Mouse (Mus musculus) neural tube, embryonic 14.5 days (tissue): Measurements from ENCODE around the gene BC117090. TPM values are rescaled to one million over a fixed set of nuclear protein-coding genes. Genes with fewer than 3 reads are reported as not detected.
"Not testable (repeated sequence)": the region's sequence is repeated elsewhere in the genome, so short reads cannot be mapped to it uniquely, and the experiment has no call there.

ENCODE experiments used
- ATAC-seq: fragments of 200-750 bp; cut with Nextera tagmentation; 2 replicates; pipeline ENCODE4 v1.8.0; 2017; ENCODE audit warnings: low read depth, mild to moderate bottlenecking, moderate TSS enrichment, moderate library complexity
- H3K27ac ChIP-seq: fragments of 300-500 bp; sonication (generic); 2 replicates; pipeline ENCODE4 v1.5.1; 2014; ENCODE audit warnings: low read depth, mild to moderate bottlenecking, control low read depth, low read length, moderate library complexity, mixed read lengths
- H3K27me3 ChIP-seq: fragments of 300-500 bp; sonication (generic); 2 replicates; pipeline ENCODE4 v1.6.1; 2014; ENCODE audit warnings: low read length; ENCODE audit not compliant: control insufficient read depth, insufficient read depth
- H3K36me3 ChIP-seq: fragments of 300-500 bp; sonication (generic); 2 replicates; pipeline ENCODE4 v1.6.1; 2014; ENCODE audit warnings: low read length, mixed read lengths; ENCODE audit not compliant: control insufficient read depth, insufficient read depth
- H3K4me1 ChIP-seq: fragments of 300-500 bp; sonication (generic); 2 replicates; pipeline ENCODE4 v1.6.1; 2014; ENCODE audit warnings: low read length; ENCODE audit not compliant: control insufficient read depth, insufficient read depth
- H3K4me2 ChIP-seq: fragments of 300-500 bp; sonication (generic); 2 replicates; pipeline ENCODE4 v1.6.1; 2014; ENCODE audit warnings: mild to moderate bottlenecking, low read depth, low read length, control low read depth
- H3K4me3 ChIP-seq: fragments of 300-500 bp; sonication (generic); 2 replicates; pipeline ENCODE4 v1.5.1; 2014; ENCODE audit warnings: low read depth, low read length, control low read depth, mixed read lengths
- H3K9ac ChIP-seq: fragments of 300-500 bp; sonication (generic); replicated peaks from 2 replicates; pipeline ENCODE4 v1.6.1; 2014; ENCODE audit warnings: low read depth, mild to moderate bottlenecking, control low read depth, low read length, mixed read lengths
- H3K9me3 ChIP-seq: fragments of 300-500 bp; sonication (generic); 2 replicates; pipeline ENCODE4 v1.6.1; 2016; ENCODE audit warnings: low read length; ENCODE audit not compliant: control insufficient read depth
- WGBS: fragments of 180-500 bp; shearing (Covaris S2); extraction: QIAGEN DNeasy Blood & Tissue Kit; methylation state at CpG from one replicate; pipeline ENCODE4 v1.1.7; 2014; 5-methylcytosine and 5-hydroxymethylcytosine counted together
- polyA plus RNA-seq: library from polyadenylated mRNA; unstranded; fragments of >200 nt; fragmentation: Nextera tagmentation; extraction: Ambion mirVana; gene quantifications from 2 replicates; pipeline ENCODE4 v1.2.1, GENCODE M21; 2014

The BC117090 gene
- not detected in 2 replicates for polyA plus RNA-seq

DNA sequence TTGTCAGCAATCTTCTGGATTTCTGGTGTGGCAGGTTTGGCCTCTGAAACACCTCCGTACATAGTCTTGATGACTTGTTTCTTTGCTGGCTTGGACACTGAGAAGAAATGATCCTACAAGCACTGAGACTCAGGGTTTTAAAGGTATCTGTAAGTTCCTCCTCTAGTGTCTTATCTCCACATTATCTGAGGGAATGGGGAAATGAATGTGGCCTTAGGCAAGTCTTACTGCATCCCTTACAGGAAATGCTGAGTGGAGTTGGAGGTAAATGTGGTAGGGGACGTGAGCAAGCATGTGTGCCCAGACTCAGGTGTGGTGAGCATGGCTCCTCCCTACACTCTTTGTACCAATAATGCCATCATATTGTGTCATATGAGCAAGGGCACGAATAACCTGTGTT, at the start of gene BC117090:
TSS of gene BC117090 (minus strand) at position 101 of the 400 bp plus-strand sequence.
- Histone ChIP-seq H3K36me3 (no peaks in the 10 kb centered on the region), H3K4me2 (no peak within 1 kb of the TSS), H3K27ac (no peak within 1 kb of the TSS), H3K9me3 (no peaks in the 10 kb centered on the region), H3K4me1 (no peaks in the 10 kb centered on the region), H3K9ac (no peak within 1 kb of the TSS), H3K27me3 (no peaks in the 10 kb centered on the region), H3K4me3 (no peak within 1 kb of the TSS)
- 85% methylated on average over 3 of the region's 3 CpGs for WGBS
- no peak for ATAC-seq

DNA sequence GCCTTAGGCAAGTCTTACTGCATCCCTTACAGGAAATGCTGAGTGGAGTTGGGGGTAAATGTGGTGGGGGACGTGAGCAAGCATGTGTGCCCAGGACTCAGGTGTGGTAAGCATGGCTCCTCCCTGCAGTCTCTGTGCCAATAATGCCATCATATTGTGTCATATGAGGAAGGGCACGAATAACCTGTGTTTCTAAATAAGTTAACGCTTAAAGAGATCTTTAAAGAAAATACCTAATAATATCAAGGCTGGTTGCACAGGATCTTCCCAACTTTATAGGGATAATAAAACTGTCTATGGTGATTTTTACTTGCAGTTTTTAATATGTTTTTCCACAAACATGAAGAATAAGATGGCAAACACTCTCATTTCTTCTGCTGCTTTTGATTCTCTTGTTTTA, 33.5 kb upstream of the BC117090 start, which contains the start of gene BC100530:
TSS of gene BC100530 (minus strand) at position 101 of the 400 bp plus-strand sequence.
- H3K27me3 ChIP-seq, H3K9me3 ChIP-seq, H3K36me3 ChIP-seq, H3K4me3 ChIP-seq, H3K4me1 ChIP-seq, H3K27ac ChIP-seq, ATAC-seq, H3K9ac ChIP-seq, H3K4me2 ChIP-seq: not testable (repeated sequence)
- 85% methylated on average over 3 of the region's 3 CpGs for whole genome bisulfite sequencing

DNA sequence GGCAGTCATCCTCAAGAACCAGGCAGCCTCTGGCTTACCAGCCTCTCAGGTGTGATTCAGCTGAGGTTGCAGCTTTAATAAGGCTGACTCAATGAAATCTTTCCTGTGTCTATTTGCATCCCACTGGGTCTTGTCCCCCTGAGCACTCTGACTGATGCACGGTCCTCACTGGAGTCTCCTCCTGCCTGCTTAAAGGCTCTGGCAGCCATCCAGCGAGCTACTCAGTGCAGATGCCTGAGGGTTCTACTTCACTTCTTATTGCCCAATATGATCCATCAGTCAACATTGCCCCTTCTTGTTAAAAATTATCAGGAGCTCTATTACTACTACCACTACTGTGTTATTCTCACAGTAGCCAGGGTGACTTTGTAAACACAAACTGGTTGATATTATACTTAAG, 3.0 kb upstream of the BC117090 start:
- WGBS: 66% methylated on average over 2 of the region's 2 CpGs
- Histone ChIP-seq H3K9me3 (no peaks in the 10 kb centered on the region), H3K27ac (no peak overlapping the region), H3K4me1 (no peaks in the 10 kb centered on the region), H3K4me2 (no peak overlapping the region), H3K9ac (no peak overlapping the region), H3K27me3 (no peaks in the 10 kb centered on the region), H3K36me3 (no peaks in the 10 kb centered on the region), H3K4me3 (no peak overlapping the region)
- no peak for ATAC-seq

DNA sequence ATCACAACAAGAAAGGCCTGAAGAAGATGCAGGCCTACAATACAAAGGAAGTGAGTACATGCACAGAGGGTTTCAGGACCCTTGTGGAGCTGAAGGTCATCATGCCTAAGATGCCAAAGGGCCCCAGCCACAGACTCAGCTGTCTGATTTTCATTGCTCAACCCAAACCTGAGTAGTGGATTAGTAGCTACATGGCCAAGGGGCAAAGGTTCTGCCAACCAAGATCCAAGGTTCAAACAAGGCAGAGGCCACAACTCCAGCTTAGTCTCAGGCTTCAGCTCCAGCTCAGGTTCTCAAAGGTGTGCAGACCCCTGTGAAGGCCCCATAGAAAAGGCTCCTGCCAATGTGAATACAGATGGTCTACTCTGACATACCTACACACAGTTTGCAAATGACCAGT, 14.8 kb downstream of the BC117090 start:
- Histone ChIP-seq H3K9ac (no peak overlapping the region), H3K9me3 (no peaks in the 10 kb centered on the region), H3K27me3 (no peaks in the 10 kb centered on the region), H3K4me2 (no peak overlapping the region), H3K27ac (no peak overlapping the region), H3K36me3 (no peaks in the 10 kb centered on the region), H3K4me1 (no peaks in the 10 kb centered on the region), H3K4me3 (no peak overlapping the region)
- no peak for ATAC-seq

DNA sequence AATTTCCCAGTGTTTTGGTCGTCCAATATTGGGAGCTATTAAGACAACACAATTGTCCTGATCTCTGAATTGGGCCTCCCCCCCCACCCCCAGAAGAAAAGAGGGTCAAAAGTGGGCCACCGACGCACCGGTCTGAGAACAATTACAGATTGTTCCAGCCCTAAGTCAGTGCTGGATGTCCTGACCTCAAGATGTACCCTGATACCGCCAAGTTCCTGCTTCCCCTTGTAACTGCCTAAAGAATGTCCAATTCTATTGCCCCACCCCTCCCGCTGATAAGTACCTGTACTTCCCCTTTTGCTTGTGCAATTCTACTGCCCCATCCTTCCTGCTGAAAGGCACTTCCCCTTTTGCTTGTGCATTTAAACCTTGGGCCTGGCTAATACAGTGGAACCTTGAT, 18.0 kb downstream of the BC117090 start:
- not testable (repeated sequence) for H3K27me3 ChIP-seq, H3K4me1 ChIP-seq, ATAC-seq, H3K36me3 ChIP-seq, H3K27ac ChIP-seq, H3K9ac ChIP-seq, H3K4me3 ChIP-seq, H3K4me2 ChIP-seq, H3K9me3 ChIP-seq
- 65% methylated on average over 6 of the region's 6 CpGs for WGBS

DNA sequence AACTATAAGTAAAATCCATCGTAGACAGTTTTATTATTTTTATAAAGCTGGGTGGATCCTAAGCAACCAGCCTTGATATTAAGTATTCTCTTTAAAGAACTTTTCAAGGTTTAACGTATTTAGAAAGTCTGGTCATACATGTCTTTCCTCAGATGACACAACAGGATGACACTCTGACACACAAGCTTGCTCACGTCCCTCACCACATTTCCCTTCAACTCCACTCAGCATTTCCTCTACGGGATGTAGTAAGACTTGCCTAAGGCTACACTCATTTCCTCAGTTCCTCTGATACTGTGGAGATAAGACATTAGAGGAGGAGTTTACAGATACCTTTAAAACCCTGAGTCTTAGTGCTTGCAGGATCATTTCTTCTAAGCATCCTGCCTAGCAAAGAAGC, 26.5 kb downstream of the BC117090 start:
- ATAC-seq: no peak
- WGBS: 89% methylated on average over 4 of the region's 4 CpGs
- H3K9ac ChIP-seq: no peak overlapping the region
- no peak overlapping the region for H3K4me3 ChIP-seq
- no peaks in the 10 kb centered on the region for H3K4me1 ChIP-seq
- H3K27ac ChIP-seq: no peak overlapping the region
- H3K4me2 ChIP-seq: no peak overlapping the region
- H3K36me3 ChIP-seq: no peaks in the 10 kb centered on the region
- H3K9me3 ChIP-seq: no peaks in the 10 kb centered on the region
- H3K27me3 ChIP-seq: no peaks in the 10 kb centered on the region

DNA sequence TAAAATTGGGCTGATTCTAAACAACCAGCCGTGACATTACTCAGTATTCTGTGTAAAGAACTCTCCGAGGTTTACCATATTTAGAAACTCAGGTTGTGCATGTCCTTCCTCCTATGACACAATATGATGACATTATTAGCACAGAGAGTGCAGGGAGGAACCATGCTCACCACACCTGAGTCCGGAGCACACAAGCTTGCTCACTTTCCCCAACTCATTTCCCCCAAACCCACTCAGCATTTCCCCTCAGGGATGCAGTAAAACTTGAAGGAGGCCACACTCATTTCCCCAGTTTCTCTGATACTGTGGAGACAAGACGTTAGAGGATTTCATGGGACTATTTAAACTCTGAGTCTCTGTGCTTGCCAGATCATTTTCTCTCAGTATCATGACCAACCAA, 45.0 kb downstream of the BC117090 start:
- 92% methylated on average over 4 of the region's 4 CpGs for WGBS
- no peak overlapping the region for H3K4me3 ChIP-seq
- no peak overlapping the region for H3K9ac ChIP-seq
- no peak for ATAC-seq
- H3K9me3 ChIP-seq: no peaks in the 10 kb centered on the region
- no peak overlapping the region for H3K4me2 ChIP-seq
- no peaks in the 10 kb centered on the region for H3K36me3 ChIP-seq
- no peak overlapping the region for H3K27ac ChIP-seq
- no peaks in the 10 kb centered on the region for H3K4me1 ChIP-seq
- H3K27me3 ChIP-seq: no peaks in the 10 kb centered on the region

DNA sequence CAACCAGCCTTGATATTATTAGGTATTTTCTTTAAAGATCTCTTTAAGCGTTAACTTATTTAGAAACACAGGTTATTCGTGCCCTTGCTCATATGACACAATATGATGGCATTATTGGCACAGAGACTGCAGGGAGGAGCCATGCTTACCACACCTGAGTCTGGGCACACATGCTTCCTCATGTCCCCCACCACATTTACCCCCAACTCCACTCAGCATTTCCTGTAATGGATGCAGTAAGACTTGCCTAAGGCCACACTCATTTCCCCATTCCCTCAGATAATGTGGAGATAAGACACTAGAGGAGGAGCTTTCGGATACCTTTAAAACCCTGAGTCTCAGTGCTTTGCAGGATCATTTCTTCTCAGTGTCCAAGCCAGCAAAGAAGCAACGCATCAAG, 57.3 kb downstream of the BC117090 start, which contains the start of gene Stfa1:
TSS of gene Stfa1 (plus strand) at position 156 of the 400 bp plus-strand sequence.
- WGBS: 95% methylated on average over 4 of the region's 4 CpGs

More for the DNA sequence above, 57.3 kb downstream of the BC117090 start, which contains the start of gene Stfa1:
- H3K4me1 ChIP-seq, H3K4me3 ChIP-seq, H3K27me3 ChIP-seq, H3K27ac ChIP-seq, ATAC-seq, H3K9me3 ChIP-seq, H3K9ac ChIP-seq, H3K36me3 ChIP-seq, H3K4me2 ChIP-seq: not testable (repeated sequence)
